Mouse (Mus musculus) monocyte, adult 5-6 weeks (primary cell): ENCODE results near the gene Vps35. TPM values are rescaled to one million over a fixed set of nuclear protein-coding genes. Genes with fewer than 3 reads are reported as not detected.

Experiments
- ATAC-seq: fragments of 153-309, 156-312 bp; replicated peaks from 2 replicates; pipeline ENCODE4 v1.8.0; 2017; ENCODE audit warnings: mild to moderate bottlenecking; ENCODE audit not compliant: low TSS enrichment, insufficient number of reproducible peaks, severe bottlenecking, poor library complexity, low FRiP score
- total RNA-seq: library from RNA; stranded (forward); fragments of 200-1000, 200-491, 200-594 nt; gene quantifications from 3 replicates; pipeline ENCODE4 v1.2.3, GENCODE M21; 2017

Vps35 gene
- total RNA-seq, 1 experiment from 2014 or later, result 111 TPM

DNA sequence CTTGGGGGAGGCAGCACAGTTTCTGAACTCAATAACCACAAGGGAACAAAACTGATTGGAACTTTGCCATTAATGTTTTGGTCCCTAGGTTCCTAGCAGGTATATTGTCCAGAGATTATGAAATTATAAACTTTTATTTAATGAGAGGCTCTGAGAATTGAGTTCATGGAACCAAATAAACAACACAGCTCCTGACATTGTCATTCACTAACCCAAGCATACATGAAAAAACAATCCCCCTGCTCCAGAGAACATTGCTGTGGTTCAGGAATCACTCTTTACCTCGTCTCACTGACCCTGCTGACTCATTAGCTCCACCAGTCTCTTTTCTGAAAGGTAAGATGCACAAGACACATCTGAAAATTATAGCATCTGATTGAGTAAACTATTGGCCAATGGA is 73.9 kb downstream of the Vps35 start, which contains the start of gene Olfr371:
Gene Olfr371 (plus strand): TSS at position 301 of the 400 bp plus-strand sequence.
- ATAC-seq, result no peak

GRCm38 (mm10) chr8:85220992-85221391 is 78.6 kb downstream of the Vps35 start:
- no peak for ATAC-seq

DNA sequence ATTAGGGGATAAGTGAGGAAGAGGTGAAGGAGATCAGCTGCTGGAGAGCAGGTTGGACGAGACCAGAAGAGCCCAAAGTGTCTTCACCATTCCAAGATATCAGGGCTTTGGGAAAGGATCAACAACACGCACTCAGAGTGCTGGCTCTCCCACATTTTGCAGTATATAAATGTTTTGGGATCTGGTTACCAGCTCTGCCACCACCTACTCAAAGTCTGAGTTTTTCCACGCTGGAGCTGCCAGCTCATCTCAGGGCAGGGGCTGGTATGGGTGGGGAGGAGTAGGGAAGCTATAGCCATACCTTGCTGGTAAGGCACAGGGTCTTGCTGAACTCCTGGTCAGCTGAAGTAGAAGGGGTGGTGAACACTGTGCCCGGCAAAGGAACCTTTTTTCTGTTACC is 79.4 kb downstream of the Vps35 start:
- no peak for ATAC-seq

Other genes with a start within 250 kb of the Vps35 start
- gene Fbxw9, start 239.7 kb downstream of the Vps35 start, total RNA-seq, result 2.6 to 3.6 TPM (median 3.0 TPM) in 3 replicates
- gene Gm5741, start 231.8 kb downstream of the Vps35 start, total RNA-seq, result not detected in 3 replicates
- 35.9 to 75.4 TPM (median 50.0 TPM) in 3 replicates for gene Dhps, start 228.0 kb downstream of the Vps35 start, total RNA-seq
- gene Wdr83os, start 219.1 kb downstream of the Vps35 start, total RNA-seq, result 22.4 to 29.9 TPM (median 24.3 TPM) in 3 replicates
- 8.9 to 13.6 TPM (median 13.4 TPM) in 3 replicates for gene Wdr83, start 218.5 kb downstream of the Vps35 start, total RNA-seq
- gene Man2b1, start 216.5 kb downstream of the Vps35 start, total RNA-seq, result 116 to 188 TPM (median 183 TPM) in 3 replicates
- gene Zfp791, start 176.7 kb downstream of the Vps35 start, total RNA-seq, result not detected in 3 replicates
- not detected in 3 replicates for gene Cks1brt, start 147.9 kb downstream of the Vps35 start, total RNA-seq
- gene Olfr371, start 73.8 kb downstream of the Vps35 start, total RNA-seq, result not detected in 3 replicates
- 31.5 to 60.2 TPM (median 50.3 TPM) in 3 replicates for gene Orc6, start 170 bp downstream of the Vps35 start, total RNA-seq
- gene Mylk3, start 86.5 kb upstream of the Vps35 start, total RNA-seq, result 0.10 to 13.1 TPM (median 7.9 TPM) in 3 replicates
- 22.8 to 81.0 TPM (median 62.0 TPM) in 3 replicates for gene 4921524J17Rik, start 133.0 kb upstream of the Vps35 start, total RNA-seq
- 0.29 to 1.3 TPM in 2 of 3 replicates, not detected in the other for gene Gpt2, start 192.8 kb upstream of the Vps35 start, total RNA-seq